Mouse (Mus musculus) T-helper 1 cell (primary cell): ENCODE data around the gene Ergic2.
"Not testable (repeated sequence)": the region's sequence is repeated elsewhere in the genome, so short reads cannot be mapped to it uniquely, and the experiment has no call there.

Source experiments
- in situ Hi-C: fragments of 300-600 bp; cut with MboI, MseI; formaldehyde crosslinking; loops from one replicate; pipeline ENCODE4 v1.15.1; 2025; ENCODE audit warnings: high pct_unique_total_duplicates

The Ergic2 gene

GRCm38 (mm10) chr6:148214765-148215164, 2.6 kb upstream of the Ergic2 start:
- in situ Hi-C loops, result loop anchor here (5.0 kb wide), 2 partner anchors 618 to 688 kb away; partner anchors contain the start of gene Ipo8

- in situ Hi-C loops, result loop anchor here (5.0 kb wide), 2 partner anchors 621 to 691 kb away; partner anchors contain the start of gene Ipo8
Observed at GRCm38 (mm10) chr6:148211391-148211876, 740 bp downstream of the Ergic2 start.

- in situ Hi-C loops, result no loop called here
Observed at GRCm38 (mm10) chr6:148207522-148207921, 4.7 kb downstream of the Ergic2 start.

GRCm38 (mm10) chr6:148205134-148205533, 7.0 kb downstream of the Ergic2 start:
- in situ Hi-C loops, result no loop called here

- in situ Hi-C loops, result no loop called here
Observed at GRCm38 (mm10) chr6:148199729-148200128, 12.4 kb downstream of the Ergic2 start.

- in situ Hi-C loops, result no loop called here
Observed at GRCm38 (mm10) chr6:148199177-148199576, 13.0 kb downstream of the Ergic2 start.

GRCm38 (mm10) chr6:148193972-148194701, 18.0 kb downstream of the Ergic2 start:
- in situ Hi-C loops, result no loop called here

- in situ Hi-C loops, result no loop called here
Observed at GRCm38 (mm10) chr6:148185694-148186093, 26.5 kb downstream of the Ergic2 start.

GRCm38 (mm10) chr6:148172904-148173303, 39.3 kb downstream of the Ergic2 start:
- in situ Hi-C loops, result no loop called here

- in situ Hi-C loops, result not testable (repeated sequence)
Observed at GRCm38 (mm10) chr6:148152305-148152704, 59.9 kb downstream of the Ergic2 start.

GRCm38 (mm10) chr6:148142421-148142820, 69.8 kb downstream of the Ergic2 start:
- in situ Hi-C loops, result loop anchor here (25.0 kb wide), 1 partner anchor 1280 kb away; the partner anchor contains the start of gene Smco2

- in situ Hi-C loops, result loop anchor here (25.0 kb wide), 1 partner anchor 1280 kb away; the partner anchor contains the start of gene Smco2
Observed at GRCm38 (mm10) chr6:148141874-148142273, 70.3 kb downstream of the Ergic2 start.

- in situ Hi-C loops, result loop anchor here (25.0 kb wide), 1 partner anchor 1277 kb away; the partner anchor contains the start of gene Smco2
Observed at GRCm38 (mm10) chr6:148139288-148139995, 72.7 kb downstream of the Ergic2 start.

GRCm38 (mm10) chr6:148135769-148136382, 76.3 kb downstream of the Ergic2 start:
- in situ Hi-C loops, result loop anchor here (25.0 kb wide), 1 partner anchor 1274 kb away; the partner anchor contains the start of gene Smco2

GRCm38 (mm10) chr6:148133536-148133935, 78.6 kb downstream of the Ergic2 start:
- in situ Hi-C loops, result loop anchor here (25.0 kb wide), 1 partner anchor 1271 kb away; the partner anchor contains the start of gene Smco2

GRCm38 (mm10) chr6:148132314-148132713, 79.9 kb downstream of the Ergic2 start:
- in situ Hi-C loops, result loop anchor here (25.0 kb wide), 1 partner anchor 1270 kb away; the partner anchor contains the start of gene Smco2
